Mouse (Mus musculus): ENCODE measurements around the gene Fgf2.

- TF ChIP-seq CTCF (IDR thresholded peaks at IDR 0.05; ENCODE audit: low read depth), result no peak
- no peak for TF ChIP-seq EP300 (IDR thresholded peaks at IDR 0.05; ENCODE audit: low read depth)
These were observed 34.8 kb upstream of the Fgf2 start for GRCm38 (mm10) chr3:37313371-37313770.

Data from heart, postnatal 0 days (tissue).